Mouse (Mus musculus): ENCODE data around the gene Irak2.
A peak's percentile ranks its signal among the peaks of the same experiment; 100 is the strongest.

The Irak2 gene

GRCm38 (mm10) chr6:113643021-113643420 is 4.8 kb downstream of the Irak2 start:
- no peak for DNase-seq

GRCm38 (mm10) chr6:113643967-113644366 is 5.7 kb downstream of the Irak2 start:
- DNase-seq = no peak

- no peak for DNase-seq
Measured at GRCm38 (mm10) chr6:113644808-113645207, 6.5 kb downstream of the Irak2 start.

- no peak for DNase-seq
Measured at GRCm38 (mm10) chr6:113649346-113650196, 11.3 kb downstream of the Irak2 start.

- no peak for DNase-seq
Measured at GRCm38 (mm10) chr6:113650197-113650640, 12.0 kb downstream of the Irak2 start.

- DNase-seq = no peak
Measured at GRCm38 (mm10) chr6:113651626-113652025, 13.4 kb downstream of the Irak2 start.

GRCm38 (mm10) chr6:113653551-113653950 is 15.3 kb downstream of the Irak2 start:
- no peak for DNase-seq

GRCm38 (mm10) chr6:113654102-113654501 is 15.8 kb downstream of the Irak2 start:
- no peak for DNase-seq

GRCm38 (mm10) chr6:113654753-113655397 is 16.6 kb downstream of the Irak2 start:
- no peak for DNase-seq

- no peak for DNase-seq
Measured at GRCm38 (mm10) chr6:113655475-113655874, 17.2 kb downstream of the Irak2 start.

GRCm38 (mm10) chr6:113656847-113657246 is 18.6 kb downstream of the Irak2 start:
- no peak for DNase-seq

- no peak for DNase-seq
Measured at GRCm38 (mm10) chr6:113658226-113658625, 20.0 kb downstream of the Irak2 start.

- DNase-seq = no peak
Measured at GRCm38 (mm10) chr6:113659648-113660491, 21.6 kb downstream of the Irak2 start.

- no peak for DNase-seq
Measured at GRCm38 (mm10) chr6:113660492-113661352, 22.5 kb downstream of the Irak2 start.

GRCm38 (mm10) chr6:113661353-113662241 is 23.3 kb downstream of the Irak2 start:
- DNase-seq = peak; percentile 18

- DNase-seq = no peak
Measured at GRCm38 (mm10) chr6:113662964-113663700, 24.9 kb downstream of the Irak2 start.

GRCm38 (mm10) chr6:113664305-113664704 is 26.0 kb downstream of the Irak2 start:
- no peak for DNase-seq

GRCm38 (mm10) chr6:113667611-113668122 is 29.4 kb downstream of the Irak2 start:
- no peak for DNase-seq

- no peak for DNase-seq
Measured at GRCm38 (mm10) chr6:113668287-113669154, 30.3 kb downstream of the Irak2 start.

All from cerebellum, postnatal 36 days (tissue).